Mouse (Mus musculus): Measurements from ENCODE around the gene Olfml2b.

DNA sequence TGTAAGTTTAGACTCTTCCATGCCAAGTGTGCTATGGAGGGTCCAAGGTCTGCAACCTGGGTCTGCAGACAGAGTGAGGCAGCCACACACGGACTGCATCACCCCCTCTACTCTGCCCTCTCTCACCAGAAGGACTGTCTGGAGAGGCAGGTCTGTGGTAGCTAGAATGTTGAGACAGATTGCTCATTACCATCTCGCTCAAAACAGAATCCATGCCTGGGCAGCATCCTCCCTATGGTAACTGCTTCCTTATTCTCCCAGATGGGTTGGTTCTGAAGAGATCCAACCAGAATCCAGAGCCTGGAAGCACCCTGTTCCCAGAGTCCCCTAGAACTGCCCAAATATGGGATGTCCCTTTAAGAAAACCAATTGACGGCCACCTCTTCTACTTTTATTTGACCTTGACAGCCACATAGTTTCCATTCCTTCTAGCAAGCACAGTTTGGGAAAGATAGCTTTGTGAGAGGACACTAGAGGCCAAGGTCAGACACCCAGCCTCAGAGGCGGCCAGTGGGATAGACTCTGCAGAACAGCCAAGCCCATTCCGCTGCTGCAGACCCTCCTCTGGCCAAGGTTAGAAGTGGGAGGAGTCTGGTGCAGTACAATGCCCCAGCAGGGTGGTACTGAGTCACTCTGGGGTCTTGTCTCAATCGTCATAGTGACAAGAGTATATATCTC lies 6.9 kb downstream of the Olfml2b start:
- no peak for TF ChIP-seq GATA1 (IDR thresholded peaks at IDR 0.05; ENCODE audit: borderline replicate concordance, low read length)
- no peak for TF ChIP-seq FLI1 (IDR thresholded peaks at IDR 0.05; ENCODE audit: low read length)
